Mouse (Mus musculus) monocyte, adult 5-6 weeks (primary cell): ENCODE data around the gene Lhpp. TPM values are rescaled to one million over a fixed set of nuclear protein-coding genes. Genes with fewer than 3 reads are reported as not detected.

ENCODE experiments used
- ATAC-seq: fragments of 153-309, 156-312 bp; replicated peaks from 2 replicates; pipeline ENCODE4 v1.8.0; 2017; ENCODE audit warnings: mild to moderate bottlenecking; ENCODE audit not compliant: low TSS enrichment, insufficient number of reproducible peaks, severe bottlenecking, poor library complexity, low FRiP score
- total RNA-seq: library from RNA; stranded (forward); fragments of 200-1000, 200-491, 200-594 nt; gene quantifications from 3 replicates; pipeline ENCODE4 v1.2.3, GENCODE M21; 2017

Lhpp gene
- total RNA-seq, 1 experiment from 2014 or later, result 4.2 TPM

DNA sequence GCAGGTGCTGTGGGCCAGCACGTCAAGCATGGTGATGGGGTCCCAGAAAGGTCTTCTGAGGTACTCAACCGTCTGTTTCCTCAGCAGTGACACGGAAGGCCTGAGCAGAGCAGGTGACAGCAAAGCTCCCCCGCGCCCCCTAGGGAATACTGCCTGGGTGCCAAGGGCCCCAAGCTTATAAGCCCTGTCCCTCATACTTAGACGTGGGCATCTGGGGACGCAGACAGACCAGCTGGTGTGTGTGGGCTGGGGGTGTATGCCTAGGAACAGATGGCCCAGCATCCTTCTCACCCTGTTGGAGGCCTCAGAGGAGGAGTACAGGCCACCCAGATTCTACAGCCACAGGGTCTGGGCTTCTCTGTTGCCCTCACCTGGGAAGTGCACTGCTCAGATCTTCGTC is 110.1 kb downstream of the Lhpp start:
- ATAC-seq, result no peak

- ATAC-seq, result no peak
Observed at GRCm38 (mm10) chr7:132722401-132723370, 112.2 kb downstream of the Lhpp start.

DNA sequence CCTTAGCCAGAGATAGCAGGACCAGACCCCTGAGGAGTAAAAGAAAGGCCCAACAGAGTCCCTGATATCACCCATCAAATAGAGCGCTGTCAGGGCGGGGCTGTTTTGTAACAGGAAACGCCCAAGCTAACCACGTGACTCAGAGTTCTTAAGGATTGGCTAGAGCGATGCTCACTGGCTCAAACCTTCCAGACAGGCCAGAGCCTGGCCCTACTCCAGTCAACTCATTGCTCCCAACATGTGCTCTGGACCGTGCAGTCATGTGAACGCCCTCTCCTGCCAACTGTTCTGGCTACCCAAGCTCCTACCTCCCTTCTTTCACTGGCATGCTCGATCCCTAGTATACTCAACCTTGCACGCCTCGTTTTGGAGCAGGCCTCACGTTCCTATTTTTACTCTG is 113.5 kb downstream of the Lhpp start:
- ATAC-seq, result 0 out of 2 replicates have a peak, but pooled peaks have one; percentile 36

- ATAC-seq, result no peak
Observed at GRCm38 (mm10) chr7:132724501-132725062, 114.1 kb downstream of the Lhpp start.

GRCm38 (mm10) chr7:132726106-132726861 is 115.8 kb downstream of the Lhpp start:
- no peak for ATAC-seq

DNA sequence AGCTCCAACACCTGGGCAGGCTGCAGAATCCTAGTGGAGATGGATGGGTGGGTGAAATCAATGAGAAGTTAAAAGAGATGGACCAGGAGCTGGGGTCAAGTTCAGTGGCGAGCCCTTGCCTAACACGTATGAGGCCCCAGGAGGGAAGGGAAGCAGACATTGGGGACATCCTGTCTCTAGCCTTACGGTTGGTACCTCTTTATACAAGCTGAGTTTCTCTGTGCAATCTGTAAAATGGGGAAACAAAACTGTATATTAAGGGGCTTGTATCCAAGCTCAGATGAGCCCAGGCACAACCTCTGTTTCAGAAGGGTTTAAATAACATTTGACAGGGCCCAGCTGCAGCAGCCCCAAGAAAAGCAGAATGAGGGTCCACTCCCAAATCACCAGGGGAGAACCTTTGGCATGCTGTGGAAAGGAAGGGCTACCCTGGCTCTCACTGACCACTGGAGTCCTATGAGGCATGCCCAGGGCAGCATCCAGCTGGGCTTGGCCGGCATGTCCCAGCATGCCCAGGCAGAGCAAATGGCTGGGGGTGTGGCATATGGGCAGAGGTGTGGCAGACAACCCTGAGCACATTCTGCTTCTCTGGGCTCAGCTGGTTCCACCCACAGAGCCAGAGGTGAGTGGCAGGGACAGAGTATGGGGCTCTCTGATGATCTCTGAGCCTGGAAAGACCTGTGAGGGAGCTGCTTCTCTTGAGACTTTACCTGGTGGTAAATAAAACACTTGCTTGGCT is 118.8 kb downstream of the Lhpp start:
- ATAC-seq, result peak; percentile 45; the same call in 1 of the 2 replicates

GRCm38 (mm10) chr7:132730510-132730909 is 120.1 kb downstream of the Lhpp start:
- ATAC-seq, result no peak

DNA sequence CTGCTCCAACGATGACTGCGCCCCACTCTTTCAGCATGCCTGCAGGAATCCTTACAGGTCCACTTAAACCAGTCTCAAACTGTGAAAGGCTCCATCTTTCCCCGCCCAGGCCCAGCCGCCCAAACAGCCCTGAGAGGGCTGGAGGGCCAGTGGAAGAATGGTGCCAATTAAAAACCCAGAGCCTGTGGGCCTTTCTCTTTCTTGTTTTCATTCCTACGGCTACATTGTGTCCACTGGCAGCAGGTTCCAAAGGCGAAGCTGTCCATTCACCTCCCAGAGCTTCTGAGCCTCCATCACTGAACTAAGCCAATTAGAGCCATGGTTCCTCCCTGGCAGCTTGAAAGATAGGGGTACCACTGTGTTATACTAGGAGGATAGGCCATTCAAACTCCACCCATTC is 121.1 kb downstream of the Lhpp start:
- no peak for ATAC-seq

DNA sequence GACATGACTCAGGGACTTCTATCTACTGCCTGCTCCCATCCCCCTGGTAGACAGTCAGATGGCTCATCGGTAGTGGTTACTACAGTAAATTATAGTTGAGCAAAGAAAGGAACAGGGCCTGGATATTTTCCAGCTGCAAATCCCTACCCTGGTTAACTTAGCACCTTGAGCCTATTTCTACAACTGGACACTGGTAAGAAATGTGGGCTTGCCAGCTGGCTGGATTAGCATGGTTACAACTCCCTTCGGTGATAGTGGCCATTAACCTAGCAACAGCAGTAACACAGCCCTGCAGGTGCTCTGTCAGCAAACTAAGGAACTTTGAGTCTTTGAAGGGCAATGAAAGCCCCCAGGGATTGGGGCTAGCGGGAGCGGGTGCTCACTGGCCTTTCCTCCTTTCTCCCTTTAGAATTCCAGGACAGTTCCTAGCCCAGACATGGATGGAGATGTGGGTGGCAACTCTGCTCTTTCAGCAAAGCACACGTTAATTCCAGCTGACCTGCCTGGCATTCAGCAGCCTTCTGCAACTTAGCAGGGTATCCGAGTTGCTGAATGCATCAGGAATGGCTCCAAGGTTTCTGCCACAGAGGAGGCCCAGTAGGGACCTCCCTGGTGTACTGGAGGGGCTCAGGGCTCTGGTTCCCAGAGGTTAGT is 121.8 kb downstream of the Lhpp start:
- no peak for ATAC-seq

- ATAC-seq, result no peak
Observed at GRCm38 (mm10) chr7:132733521-132733920, 123.1 kb downstream of the Lhpp start.

DNA sequence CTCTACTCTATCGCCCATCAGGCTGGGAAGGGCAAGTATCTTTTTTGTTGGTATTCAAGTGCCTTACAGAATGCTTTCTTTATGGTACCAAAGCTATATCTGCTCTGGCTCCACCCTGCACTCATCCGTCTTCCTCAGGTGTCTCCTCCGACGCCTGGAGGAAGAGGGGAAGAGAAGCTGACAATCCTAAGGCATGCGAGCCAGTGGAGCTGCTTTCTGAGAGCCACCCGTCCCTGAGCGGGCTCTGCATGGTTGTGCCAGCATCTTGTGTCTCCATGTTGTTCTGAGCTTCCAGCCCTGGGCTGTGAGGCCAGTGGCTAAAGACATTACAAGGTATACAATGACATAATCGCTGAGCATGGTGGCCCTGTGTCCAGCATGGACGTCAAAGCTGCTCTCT is 123.8 kb downstream of the Lhpp start:
- no peak for ATAC-seq

DNA sequence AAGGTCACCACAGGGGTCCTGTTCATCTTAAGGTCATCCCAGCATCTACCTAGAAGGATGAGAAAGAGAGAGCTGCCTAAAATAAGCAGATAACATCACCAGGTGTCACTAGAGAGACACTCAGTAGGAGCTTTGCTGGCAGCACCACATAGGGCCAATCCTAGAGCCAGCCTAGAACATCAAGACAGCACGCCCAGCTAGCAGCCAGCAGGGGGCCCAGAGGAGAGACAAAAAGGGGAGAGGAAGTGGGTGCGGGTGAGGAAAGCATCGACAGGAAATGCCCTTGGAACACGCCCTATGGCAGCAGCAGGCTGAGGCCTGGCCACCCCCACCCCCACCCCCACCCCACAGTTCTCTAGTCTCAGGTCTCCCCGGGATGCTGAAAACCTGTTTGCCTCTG is 124.7 kb downstream of the Lhpp start:
- ATAC-seq, result peak; percentile 93

GRCm38 (mm10) chr7:132736099-132736862 is 125.8 kb downstream of the Lhpp start:
- ATAC-seq, result no peak

- ATAC-seq, result no peak
Observed at GRCm38 (mm10) chr7:132738844-132739243, 128.4 kb downstream of the Lhpp start.

- ATAC-seq, result no peak
Observed at GRCm38 (mm10) chr7:132739829-132740228, 129.4 kb downstream of the Lhpp start.

DNA sequence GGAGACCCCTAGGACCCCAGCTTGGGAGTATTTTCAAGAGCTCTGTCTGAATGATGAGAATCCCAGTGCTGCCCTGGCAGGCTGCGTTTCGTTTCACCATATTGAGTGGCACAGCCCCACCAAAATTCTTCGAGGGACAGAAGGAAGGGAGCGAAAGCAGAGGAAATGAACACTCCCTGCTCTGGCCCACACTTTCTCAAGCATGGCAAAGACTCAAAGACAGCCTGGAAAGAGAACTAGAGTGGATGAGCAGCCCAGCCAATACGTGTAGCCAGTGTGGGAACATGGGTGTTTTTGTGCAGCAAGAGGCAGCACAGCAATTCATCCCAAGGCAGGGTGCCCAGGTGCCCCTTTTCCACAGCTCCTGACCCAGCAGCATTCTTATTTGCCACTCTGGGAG is 132.5 kb downstream of the Lhpp start:
- no peak for ATAC-seq

GRCm38 (mm10) chr7:132747096-132747495 is 136.7 kb downstream of the Lhpp start:
- no peak for ATAC-seq
